Mouse (Mus musculus): ENCODE measurements at regions not wholly inside any gene's neighbourhood (a gene's known extent, or its start where the extent isn't known, plus 50 kb on each side); places are given as distances from the start of the nearest gene placed in this dataset.

DNA sequence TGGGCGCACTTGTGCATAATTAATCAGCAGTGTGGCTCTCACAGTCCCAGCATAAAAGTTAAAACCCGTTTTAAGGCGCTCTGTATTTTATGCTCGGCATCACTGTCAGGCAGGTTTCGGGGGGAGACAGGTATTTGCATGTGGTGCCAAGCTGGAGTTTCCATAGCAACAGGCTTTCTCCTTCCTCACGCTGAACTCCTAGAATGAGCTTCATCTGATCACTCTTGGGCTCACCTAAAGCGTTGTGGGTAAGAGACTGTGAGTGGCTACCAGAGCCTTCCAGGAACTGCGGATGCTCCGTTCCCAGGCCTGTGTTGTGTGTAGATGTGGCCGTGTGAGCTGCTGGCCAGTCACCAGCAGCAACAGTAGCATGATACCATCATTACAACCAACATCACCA lies 161.5 kb downstream of the Ajap1 start:
- no peak overlapping the region for H3K4me3 ChIP-seq (ENCODE audit: low read depth, low read length)
- no peaks in the 10 kb centered on the region for H3K9me3 ChIP-seq (replicated peaks; ENCODE audit: control insufficient read depth, low read length)
- 74% methylated on average over 10 of the region's 10 CpGs for WGBS
- H3K4me2 ChIP-seq (ENCODE audit: low read depth, low read length) = no peak overlapping the region
- ATAC-seq (ENCODE audit: insufficient read depth, low read depth) = no peak
- H3K27me3 ChIP-seq (ENCODE audit: control insufficient read depth, insufficient read depth, low read length) = no peaks in the 10 kb centered on the region
- H3K27ac ChIP-seq (ENCODE audit: low read depth) = no peak overlapping the region
- H3K9ac ChIP-seq (replicated peaks; ENCODE audit: low read depth, low read length) = no peak overlapping the region
- no peak for DNase-seq (ENCODE audit: low spot score)
- TF ChIP-seq EP300 (IDR thresholded peaks at IDR 0.05; ENCODE audit: low read depth) (no peak), CTCF (IDR thresholded peaks at IDR 0.05; ENCODE audit: low read depth) (no peak)
- H3K36me3 ChIP-seq (replicated peaks; ENCODE audit: control insufficient read depth, insufficient read depth, low read length) = no peaks in the 10 kb centered on the region
- no peaks in the 10 kb centered on the region for H3K4me1 ChIP-seq (ENCODE audit: control insufficient read depth, insufficient read depth)

DNA sequence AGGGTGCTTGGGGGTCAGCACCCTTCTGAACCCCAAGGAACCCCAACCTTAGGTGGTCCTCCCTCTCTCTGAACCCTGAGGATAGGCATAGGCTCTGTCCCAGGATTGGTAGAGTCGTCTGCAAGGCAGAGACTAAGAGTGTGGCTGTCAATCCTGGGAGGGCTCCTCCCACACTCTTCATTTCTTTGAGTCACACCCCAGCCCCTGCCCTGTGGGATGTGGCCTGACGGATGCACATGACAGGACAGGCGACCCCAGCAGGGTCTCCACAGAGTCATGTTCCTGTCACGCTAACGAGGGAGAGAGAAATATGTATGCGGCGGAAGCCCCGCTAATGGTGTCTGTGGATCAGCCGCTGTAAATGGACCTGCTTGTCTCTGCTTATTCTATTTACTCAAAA lies 162.0 kb downstream of the Ajap1 start:
- H3K36me3 ChIP-seq (replicated peaks; ENCODE audit: control insufficient read depth, insufficient read depth, low read length) = no peaks in the 10 kb centered on the region
- 69% methylated on average over 9 of the region's 9 CpGs for WGBS
- no peak overlapping the region for H3K4me2 ChIP-seq (ENCODE audit: low read depth, low read length)
- H3K9me3 ChIP-seq (replicated peaks; ENCODE audit: control insufficient read depth, low read length) = no peaks in the 10 kb centered on the region
- H3K27ac ChIP-seq (ENCODE audit: low read depth) = no peak overlapping the region
- ATAC-seq (ENCODE audit: insufficient read depth, low read depth) (no peak), DNase-seq (ENCODE audit: low spot score) (no peak)
- no peaks in the 10 kb centered on the region for H3K4me1 ChIP-seq (ENCODE audit: control insufficient read depth, insufficient read depth)
- no peaks in the 10 kb centered on the region for H3K27me3 ChIP-seq (ENCODE audit: control insufficient read depth, insufficient read depth, low read length)
- TF ChIP-seq EP300 (IDR thresholded peaks at IDR 0.05; ENCODE audit: low read depth) (no peak), CTCF (IDR thresholded peaks at IDR 0.05; ENCODE audit: low read depth) (no peak)
- H3K4me3 ChIP-seq (ENCODE audit: low read depth, low read length) = no peak overlapping the region
- H3K9ac ChIP-seq (replicated peaks; ENCODE audit: low read depth, low read length) = no peak overlapping the region

DNA sequence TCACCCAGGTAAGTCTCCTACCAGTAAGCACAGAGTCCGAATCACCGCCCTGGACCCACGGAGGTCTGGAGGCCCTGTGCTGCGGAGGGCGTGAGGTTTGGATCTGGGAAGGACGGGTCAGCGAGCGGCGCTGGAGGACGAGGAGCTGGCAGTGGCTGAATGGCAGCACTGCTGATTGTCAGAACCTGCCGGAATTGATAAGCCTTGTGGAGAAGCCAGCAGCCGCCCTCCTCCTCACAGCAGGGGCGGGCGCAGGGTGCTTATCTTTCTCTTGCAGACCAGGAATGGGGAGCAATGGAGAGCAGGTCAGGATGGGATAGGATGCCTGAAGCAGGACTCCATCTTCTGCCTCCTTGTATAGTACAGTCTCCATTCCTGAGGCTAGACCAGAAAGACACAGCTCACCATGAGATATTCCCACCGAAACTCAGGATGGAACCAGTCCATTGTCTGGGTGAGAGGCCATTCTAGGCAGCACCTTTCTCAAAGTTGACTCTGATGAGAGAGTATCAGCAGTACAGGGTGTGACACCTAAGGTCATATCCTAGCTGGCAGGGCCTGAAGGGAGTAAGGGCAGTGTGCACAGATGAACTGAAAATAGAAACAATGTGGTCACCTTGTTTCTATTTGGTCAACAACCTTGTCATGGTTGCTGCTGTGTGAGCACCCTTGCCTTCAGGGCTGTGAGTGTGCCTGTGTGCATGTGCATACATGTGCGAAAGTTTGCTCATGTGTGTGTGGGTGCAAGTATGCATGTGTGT lies 165.5 kb downstream of the Ajap1 start:
- DNase-seq (ENCODE audit: low spot score) (no peak), ATAC-seq (ENCODE audit: insufficient read depth, low read depth) (no peak; the same call in 1 of the 2 replicates)
- Histone ChIP-seq H3K27ac (ENCODE audit: low read depth) (no peak overlapping the region), H3K4me3 (ENCODE audit: low read depth, low read length) (no peak overlapping the region), H3K36me3 (replicated peaks; ENCODE audit: control insufficient read depth, insufficient read depth, low read length) (no peaks in the 10 kb centered on the region), H3K27me3 (ENCODE audit: control insufficient read depth, insufficient read depth, low read length) (no peaks in the 10 kb centered on the region), H3K4me1 (ENCODE audit: control insufficient read depth, insufficient read depth) (no peaks in the 10 kb centered on the region), H3K9ac (replicated peaks; ENCODE audit: low read depth, low read length) (no peak overlapping the region), H3K9me3 (replicated peaks; ENCODE audit: control insufficient read depth, low read length) (no peaks in the 10 kb centered on the region), H3K4me2 (ENCODE audit: low read depth, low read length) (no peak overlapping the region)
- TF ChIP-seq CTCF (IDR thresholded peaks at IDR 0.05; ENCODE audit: low read depth) = no peak
- TF ChIP-seq EP300 (IDR thresholded peaks at IDR 0.05; ENCODE audit: low read depth) = no peak
- WGBS = 19% methylated on average over 16 of the region's 16 CpGs

DNA sequence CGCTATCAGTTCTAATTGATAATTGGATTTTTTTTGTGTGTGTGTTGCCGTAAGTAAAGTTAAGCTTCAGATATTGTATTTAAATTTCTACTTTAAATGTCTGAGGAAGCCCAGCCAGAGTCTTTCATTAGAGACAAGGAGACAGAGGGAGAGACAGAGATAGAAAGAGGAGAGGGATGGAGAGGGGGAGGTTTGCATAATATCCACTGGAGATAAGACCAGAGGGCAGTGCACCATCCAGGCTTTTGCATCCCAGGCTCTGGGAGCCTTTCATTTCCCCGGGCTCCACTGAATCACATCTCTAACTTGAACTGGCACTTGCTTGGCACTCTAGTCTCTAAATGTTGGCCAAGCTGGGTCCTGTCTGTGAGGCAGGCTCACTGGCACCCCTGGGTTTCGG lies 166.1 kb downstream of the Ajap1 start:
- no peak overlapping the region for H3K9ac ChIP-seq (replicated peaks; ENCODE audit: low read depth, low read length)

DNA sequence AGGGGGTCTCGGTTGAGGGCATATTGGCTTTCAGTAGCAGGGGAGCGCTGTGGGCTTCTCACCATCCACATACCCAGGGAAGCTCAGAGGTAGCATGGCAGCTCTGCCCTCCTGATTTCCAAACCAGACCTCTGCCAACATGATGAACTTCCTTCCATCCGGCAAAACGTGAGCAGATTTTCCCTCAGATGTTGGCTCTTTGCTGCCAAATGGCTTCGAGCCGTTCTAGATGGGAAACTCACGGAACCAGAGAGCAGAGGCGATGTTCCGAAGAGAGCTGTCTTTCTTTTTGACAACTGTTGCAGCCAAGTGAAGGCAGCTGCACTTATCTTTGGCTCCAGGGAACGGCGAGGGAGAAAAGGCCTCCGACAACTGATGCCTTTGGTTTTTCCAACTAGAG lies 168.7 kb downstream of the Ajap1 start:
- no peaks in the 10 kb centered on the region for H3K36me3 ChIP-seq (replicated peaks; ENCODE audit: control insufficient read depth, insufficient read depth, low read length)
- no peaks in the 10 kb centered on the region for H3K27me3 ChIP-seq (ENCODE audit: control insufficient read depth, insufficient read depth, low read length)
- H3K4me1 ChIP-seq (ENCODE audit: control insufficient read depth, insufficient read depth) = no peaks in the 10 kb centered on the region
- no peaks in the 10 kb centered on the region for H3K9me3 ChIP-seq (replicated peaks; ENCODE audit: control insufficient read depth, low read length)
- H3K27ac ChIP-seq (ENCODE audit: low read depth) = no peak overlapping the region
- no peak overlapping the region for H3K4me3 ChIP-seq (ENCODE audit: low read depth, low read length)
- no peak overlapping the region for H3K4me2 ChIP-seq (ENCODE audit: low read depth, low read length)
- WGBS = 65% methylated on average over 12 of the region's 12 CpGs
- ATAC-seq (ENCODE audit: insufficient read depth, low read depth) (no peak), DNase-seq (ENCODE audit: low spot score) (no peak)
- TF ChIP-seq EP300 (IDR thresholded peaks at IDR 0.05; ENCODE audit: low read depth) (no peak), CTCF (IDR thresholded peaks at IDR 0.05; ENCODE audit: low read depth) (no peak)
- H3K9ac ChIP-seq (replicated peaks; ENCODE audit: low read depth, low read length) = no peak overlapping the region

More for the DNA sequence above, 166.1 kb downstream of the Ajap1 start:
- 58% methylated on average over 4 of the region's 4 CpGs for WGBS
- Histone ChIP-seq H3K36me3 (replicated peaks; ENCODE audit: control insufficient read depth, insufficient read depth, low read length) (no peaks in the 10 kb centered on the region), H3K27ac (ENCODE audit: low read depth) (no peak overlapping the region), H3K4me2 (ENCODE audit: low read depth, low read length) (no peak overlapping the region), H3K9me3 (replicated peaks; ENCODE audit: control insufficient read depth, low read length) (no peaks in the 10 kb centered on the region), H3K4me1 (ENCODE audit: control insufficient read depth, insufficient read depth) (no peaks in the 10 kb centered on the region), H3K4me3 (ENCODE audit: low read depth, low read length) (no peak overlapping the region), H3K27me3 (ENCODE audit: control insufficient read depth, insufficient read depth, low read length) (no peaks in the 10 kb centered on the region)
- no peak for TF ChIP-seq CTCF (IDR thresholded peaks at IDR 0.05; ENCODE audit: low read depth)
- TF ChIP-seq EP300 (IDR thresholded peaks at IDR 0.05; ENCODE audit: low read depth) = no peak
- DNase-seq (ENCODE audit: low spot score) = no peak
- no peak for ATAC-seq (ENCODE audit: insufficient read depth, low read depth)

DNA sequence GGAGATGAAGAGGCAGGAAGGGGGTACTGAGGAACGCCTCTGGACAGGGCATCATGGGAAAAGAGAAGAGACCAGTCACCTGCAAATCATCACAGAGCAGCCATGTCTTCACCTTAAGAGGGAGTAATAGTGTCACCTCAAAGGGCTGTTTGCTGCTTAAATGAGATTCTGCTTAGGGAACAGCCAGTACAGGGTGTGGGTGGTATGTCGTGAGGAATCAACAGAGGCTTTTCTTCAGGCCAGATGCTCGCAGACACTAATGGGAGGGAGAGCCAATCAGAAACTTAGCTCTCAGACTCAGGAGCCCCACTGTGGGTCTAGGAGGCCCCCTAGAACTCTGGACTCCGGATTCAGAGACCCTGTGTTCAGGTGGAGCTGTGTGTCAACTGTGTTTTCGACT lies 171.0 kb downstream of the Ajap1 start:
- 55% methylated on average over 5 of the region's 5 CpGs for WGBS
- TF ChIP-seq EP300 (IDR thresholded peaks at IDR 0.05; ENCODE audit: low read depth) (no peak), CTCF (IDR thresholded peaks at IDR 0.05; ENCODE audit: low read depth) (no peak)
- Histone ChIP-seq H3K27me3 (ENCODE audit: control insufficient read depth, insufficient read depth, low read length) (no peaks in the 10 kb centered on the region), H3K36me3 (replicated peaks; ENCODE audit: control insufficient read depth, insufficient read depth, low read length) (no peaks in the 10 kb centered on the region), H3K4me2 (ENCODE audit: low read depth, low read length) (no peak overlapping the region), H3K9me3 (replicated peaks; ENCODE audit: control insufficient read depth, low read length) (no peaks in the 10 kb centered on the region), H3K4me3 (ENCODE audit: low read depth, low read length) (no peak overlapping the region), H3K4me1 (ENCODE audit: control insufficient read depth, insufficient read depth) (no peaks in the 10 kb centered on the region), H3K27ac (ENCODE audit: low read depth) (no peak overlapping the region), H3K9ac (replicated peaks; ENCODE audit: low read depth, low read length) (no peak overlapping the region)
- DNase-seq (ENCODE audit: low spot score) (no peak), ATAC-seq (ENCODE audit: insufficient read depth, low read depth) (no peak)

All from heart, postnatal 0 days (tissue).